In genomic region chr15:81465016-81465660, GRCm38 (mm10) we compare ENCODE assay signal across 9 mouse cellular contexts. TPM values are rescaled to one million over a fixed set of nuclear protein-coding genes. Genes with fewer than 3 reads are reported as not detected.
DNase-seq lines count a peak whose midpoint lies in the region; ATAC-seq and TF ChIP-seq lines count a peak whose summit lies in the region.
"Had no signal": no experiment of that assay in that cellular context is flagged by ENCODE, and none has a peak within 500 bp of the region (broad histone marks: within the 10 kb centered on the region; RNA-seq: fewer than 3 reads in every experiment).

No protein-coding gene starts in this region.

- no peak; a peak in 1 of 4 replicates for TF ChIP-seq POLR2A in MEL (IDR thresholded peaks at IDR 0.05; ENCODE audit: control insufficient read depth in 1 of 2, insufficient read depth in 1 of 2, low read depth in 1 of 2, low read length in 2 of 2, poor library complexity in 1 of 2)

- H3K4me1 ChIP-seq in kidney, embryonic 14.5 days (ENCODE audit: control insufficient read depth, insufficient read depth, low read length) = peaks cover 10% of the 10 kb centered on the region; the same call in 1 of the 2 replicates
- peaks cover 5 to 7% of the 10 kb centered on the region in 2 experiments; a peak in 3 of 4 replicates for H3K4me1 ChIP-seq in MEL (ENCODE audit: control insufficient read depth in 1 of 2, insufficient read depth in 2 of 2, low read length in 2 of 2)
- H3K4me1 ChIP-seq in hindbrain, embryonic 10.5 days (replicated peaks) = peaks cover 22% of the 10 kb centered on the region
- H3K4me1 ChIP-seq in midbrain, embryonic 12.5 days = peaks cover 19% of the 10 kb centered on the region

- TF ChIP-seq EP300 in MEL (IDR thresholded peaks at IDR 0.05; ENCODE audit: low read depth in 1 of 2, low read length in 2 of 2) = no peak

- H3K36me3 ChIP-seq in kidney, embryonic 14.5 days (ENCODE audit: control insufficient read depth, insufficient read depth, low read length) = peaks cover 17% of the 10 kb centered on the region
- H3K36me3 ChIP-seq in MEL (ENCODE audit: control insufficient read depth in 1 of 2, insufficient read depth in 2 of 2, low read length in 2 of 2) = peaks cover 9 to 15% of the 10 kb centered on the region in 2 experiments; a peak in 3 of 4 replicates
- peaks cover 24% of the 10 kb centered on the region for H3K36me3 ChIP-seq in hindbrain, embryonic 10.5 days
- peaks cover 17% of the 10 kb centered on the region for H3K36me3 ChIP-seq in midbrain, embryonic 12.5 days

- TF ChIP-seq RAD21 in MEL (IDR thresholded peaks at IDR 0.05; ENCODE audit: low read depth, low read length) = no peak

- WGBS in kidney, embryonic 14.5 days = 78% methylated on average over 12 of the region's 12 CpGs
- 82% methylated on average over 12 of the region's 12 CpGs for WGBS in hindbrain, embryonic 10.5 days
- 82% methylated on average over 12 of the region's 12 CpGs for WGBS in midbrain, embryonic 12.5 days

- H3K27me3 ChIP-seq in kidney, embryonic 14.5 days (ENCODE audit: control insufficient read depth, insufficient read depth, low read length) = no peaks in the 10 kb centered on the region
- no peaks in the 10 kb centered on the region for H3K27me3 ChIP-seq in MEL (ENCODE audit: control insufficient read depth in 1 of 2, insufficient read depth in 2 of 2, low read length in 2 of 2)
- H3K27me3 ChIP-seq in hindbrain, embryonic 10.5 days (ENCODE audit: insufficient read depth, poor library complexity, severe bottlenecking) = no peaks in the 10 kb centered on the region
- no peaks in the 10 kb centered on the region for H3K27me3 ChIP-seq in midbrain, embryonic 12.5 days

- peak overlapping the region; percentile 72 for H3K4me2 ChIP-seq in kidney, embryonic 14.5 days (replicated peaks; ENCODE audit: low read depth, low read length)
- H3K4me2 ChIP-seq in midbrain, embryonic 12.5 days (replicated peaks) = peak overlapping the region; percentile 63

- TF ChIP-seq CTCF in MEL (IDR thresholded peaks at IDR 0.05 in 2 of 3, conservative IDR thresholded peaks at IDR 0.05 in 1 of 3; ENCODE audit: control insufficient read depth in 1 of 3, insufficient read depth in 1 of 3, low read depth in 2 of 3, low read length in 3 of 3, poor library complexity in 1 of 3, severe bottlenecking in 1 of 3) = no peak

- ATAC-seq in kidney, embryonic 14.5 days (ENCODE audit: low FRiP score, low TSS enrichment) = no peak
- no peak for ATAC-seq in midbrain, embryonic 12.5 days (ENCODE audit: low FRiP score, low read depth)

- DNase-seq in kidney, adult 8-10 months = no peak
- peak; percentile 44 for DNase-seq in MEL (ENCODE audit: low read depth, low spot score)
- DNase-seq in hindbrain, embryonic 10.5 days (ENCODE audit: low spot score) = no peak
- DNase-seq in retina, postnatal 1 day = no peak
- DNase-seq in layer of hippocampus, adult 18-20 months (ENCODE audit: low spot score in 2 of 2) = no peak
- DNase-seq in layer of hippocampus, postnatal 10 days (ENCODE audit: low spot score in 2 of 2) = no peak

- H3K27ac ChIP-seq in kidney, embryonic 14.5 days (ENCODE audit: low read depth, low read length) = peak overlapping the region; percentile 91; the same call in 1 of the 2 replicates
- H3K27ac ChIP-seq in MEL (ENCODE audit: control insufficient read depth, low read depth, low read length) = peak overlapping the region; percentile 81
- peak overlapping the region; percentile 95 for H3K27ac ChIP-seq in hindbrain, embryonic 10.5 days
- H3K27ac ChIP-seq in midbrain, embryonic 12.5 days (replicated peaks) = peak overlapping the region; percentile 83

- H3K79me2 ChIP-seq in MEL (ENCODE audit: control insufficient read depth, insufficient read depth, low read length, poor library complexity) = peaks cover 22% of the 10 kb centered on the region

- peak overlapping the region; percentile 79 for H3K9ac ChIP-seq in kidney, embryonic 14.5 days (ENCODE audit: low read depth, low read length)
- H3K9ac ChIP-seq in MEL (ENCODE audit: control insufficient read depth, low read depth, low read length, poor library complexity, severe bottlenecking) = peak overlapping the region; percentile 78
- peak overlapping the region; percentile 72 for H3K9ac ChIP-seq in midbrain, embryonic 12.5 days (replicated peaks)

- peaks cover 8% of the 10 kb centered on the region; the same call in 1 of the 2 replicates for H3K9me3 ChIP-seq in kidney, embryonic 14.5 days (ENCODE audit: control insufficient read depth, low read length)
- no peaks in the 10 kb centered on the region for H3K9me3 ChIP-seq in MEL (replicated peaks; ENCODE audit: insufficient read depth, low read length)
- peaks cover 11% of the 10 kb centered on the region; the same call in 1 of the 2 replicates for H3K9me3 ChIP-seq in hindbrain, embryonic 10.5 days
- peaks cover 7% of the 10 kb centered on the region; the same call in 1 of the 2 replicates for H3K9me3 ChIP-seq in midbrain, embryonic 12.5 days

- peak overlapping the region; percentile 61 for H3K4me3 ChIP-seq in kidney, embryonic 14.5 days (ENCODE audit: low read length)
- peak overlapping the region; percentile 65 to 92 for H3K4me3 ChIP-seq in MEL (ENCODE audit: control insufficient read depth in 1 of 2, insufficient read depth in 1 of 2, low read depth in 2 of 2, low read length in 2 of 2)
- H3K4me3 ChIP-seq in hindbrain, embryonic 10.5 days = peak overlapping the region; percentile 76
- H3K4me3 ChIP-seq in midbrain, embryonic 12.5 days = peak overlapping the region; percentile 69

TF ChIP-seq in MEL, 35 proteins besides CTCF, POLR2A, EP300 and RAD21:
- TF ChIP-seq POLR2AphosphoS5 (IDR thresholded peaks at IDR 0.05; ENCODE audit: borderline replicate concordance, low read depth, low read length) = no peak
- peak; percentile 95 for TF ChIP-seq TBP (IDR thresholded peaks at IDR 0.05; ENCODE audit: low read depth, low read length)

RNA-seq across cellular contexts. Expression of gene Rbx1, which starts 1.0 kb away (rescaled TPM):
- polyA plus RNA-seq in kidney, embryonic 14.5 days (2014; fragmentation: Nextera tagmentation; extraction: Ambion mirVana) = 512 and 656 TPM in 2 replicates
- total RNA-seq in MEL (2012; rRNA removed) = 307 and 316 TPM in 2 replicates
- polyA plus RNA-seq in MEL (2012; ENCODE audit: insufficient read depth in 1 of 2, insufficient read length in 2 of 2, low read depth in 1 of 2, low replicate concordance in 2 of 2, missing spikeins in 1 of 2) = 100 to 1,000 TPM; 228 to 778 TPM
- 622 and 639 TPM in 2 replicates for polyA plus RNA-seq in hindbrain, embryonic 10.5 days (2016; fragmentation: Nextera tagmentation; extraction: Ambion mirVana)
- polyA plus RNA-seq in midbrain, embryonic 12.5 days (2016; fragmentation: Nextera tagmentation; extraction: Ambion mirVana) = 493 and 541 TPM in 2 replicates
- total RNA-seq in layer of hippocampus, adult 18-20 months (2021) = 100 to 1,000 TPM; 128 to 135 TPM
- 100 to 1,000 TPM; 139 to 157 TPM for total RNA-seq in layer of hippocampus, postnatal 10 days (2021)

RNA-seq across cellular contexts. Expression of gene Dnajb7, which starts 57.0 kb away (rescaled TPM):
- polyA plus RNA-seq in kidney, embryonic 14.5 days (2014; fragmentation: Nextera tagmentation; extraction: Ambion mirVana) = 1.3 and 1.5 TPM in 2 replicates
- total RNA-seq in MEL (2012; rRNA removed) = not detected in 2 replicates
- polyA plus RNA-seq in MEL (2012; ENCODE audit: insufficient read depth in 1 of 2, insufficient read length in 2 of 2, low read depth in 1 of 2, low replicate concordance in 2 of 2, missing spikeins in 1 of 2) = under 1 TPM in 1 of 2 experiments, not detected in 1; 0.17 TPM
- 2.3 and 2.8 TPM in 2 replicates for polyA plus RNA-seq in hindbrain, embryonic 10.5 days (2016; fragmentation: Nextera tagmentation; extraction: Ambion mirVana)
- 2.4 and 3.3 TPM in 2 replicates for polyA plus RNA-seq in midbrain, embryonic 12.5 days (2016; fragmentation: Nextera tagmentation; extraction: Ambion mirVana)
- not detected for total RNA-seq in layer of hippocampus, adult 18-20 months (2021)
- total RNA-seq in layer of hippocampus, postnatal 10 days (2021) = under 1 TPM in 1 of 2 experiments, not detected in 1; 0.25 TPM
- polyA plus RNA-seq: brain, embryonic 14.5 days had no signal
